Mouse (Mus musculus): ENCODE results near the gene Mertk. TPM values are rescaled to one million over a fixed set of nuclear protein-coding genes. Genes with fewer than 3 reads are reported as not detected.

The Mertk gene
- total RNA-seq, 2 experiments from 2014 or later, result 4.7 to 5.8 TPM

GRCm38 (mm10) chr2:128817786-128818681, 119.3 kb downstream of the Mertk start, which contains the start of gene Tmem87b:
Gene Tmem87b, plus strand, starts transcription at chr2:128818118.
- DNase-seq (ENCODE audit: low spot score in 2 of 2), result peak; percentile 97 to 98

DNA sequence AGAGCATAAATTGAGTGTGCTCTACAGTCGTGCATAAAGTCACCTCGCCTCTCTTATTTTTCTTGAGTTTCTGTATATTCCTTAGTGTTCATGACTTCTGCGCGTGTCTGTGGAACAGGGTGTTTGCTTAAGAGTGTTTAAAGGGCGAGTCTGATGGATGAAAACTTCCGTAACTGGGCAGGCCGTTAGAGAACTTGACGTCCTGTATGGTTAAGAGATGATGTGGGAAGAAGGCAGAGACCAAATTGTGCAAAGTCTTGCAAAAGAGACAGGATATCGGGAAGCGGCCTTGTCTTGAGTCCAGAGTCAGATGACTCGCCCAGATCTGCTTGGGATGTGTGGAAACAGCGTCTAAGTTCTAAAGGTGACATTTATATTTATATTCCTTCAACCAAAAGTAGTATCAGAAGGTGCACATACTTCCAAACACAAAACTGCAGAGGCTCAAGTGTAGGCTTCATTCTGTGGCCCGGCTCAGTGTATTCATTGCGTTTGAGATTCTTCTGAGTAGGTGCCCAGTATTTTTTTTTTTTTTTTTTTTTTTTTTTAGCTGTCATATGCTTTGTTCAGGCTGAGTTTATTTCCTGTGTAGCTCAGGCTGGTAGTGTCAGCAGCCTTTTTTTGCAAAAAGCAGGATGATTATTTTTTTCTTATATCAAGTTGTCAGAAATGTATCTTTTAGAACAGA, 120.3 kb downstream of the Mertk start:
- no peak for DNase-seq (ENCODE audit: low spot score in 2 of 2)

GRCm38 (mm10) chr2:128820631-128821030, 121.9 kb downstream of the Mertk start:
- DNase-seq (ENCODE audit: low spot score in 2 of 2), result no peak

DNA sequence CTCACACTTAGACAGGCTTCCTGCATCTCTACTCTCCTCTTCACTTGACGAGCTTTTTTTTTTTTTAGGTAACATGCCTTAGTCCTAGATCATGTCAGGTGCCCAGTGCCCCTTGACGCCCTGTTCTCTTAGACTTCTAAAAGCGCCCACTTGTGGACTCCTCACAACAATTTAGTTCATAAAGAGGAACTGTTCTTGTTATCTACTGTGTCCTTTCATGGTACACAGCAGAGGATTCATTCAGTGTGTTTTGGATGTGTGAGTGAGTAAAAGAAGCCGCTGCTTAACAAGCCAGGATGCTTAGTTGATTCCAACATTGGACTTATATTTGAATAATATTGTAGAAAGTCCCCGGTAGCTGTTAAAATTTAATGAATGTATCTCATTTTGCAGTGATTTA, 125.1 kb downstream of the Mertk start:
- DNase-seq (ENCODE audit: low spot score in 2 of 2), result no peak

DNA sequence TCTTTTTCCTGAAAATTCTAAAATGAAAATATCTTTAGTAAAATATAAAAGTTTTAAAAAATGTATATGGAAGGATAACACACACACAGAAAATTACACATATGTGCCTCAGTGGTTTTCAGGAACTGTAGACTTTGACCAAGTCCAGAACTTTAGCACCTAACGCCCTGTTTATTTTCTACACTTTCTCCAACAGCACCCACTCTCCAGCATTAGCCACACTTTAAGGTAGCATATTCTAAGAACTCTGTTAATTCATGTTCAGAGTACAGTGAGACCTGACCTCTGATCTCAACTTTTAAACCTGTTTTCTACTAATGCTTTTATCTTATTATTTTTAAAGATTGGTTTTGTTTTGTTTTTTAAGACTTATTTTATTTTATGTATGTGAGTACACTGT, 129.0 kb downstream of the Mertk start:
- DNase-seq (ENCODE audit: low spot score in 2 of 2), result no peak

DNA sequence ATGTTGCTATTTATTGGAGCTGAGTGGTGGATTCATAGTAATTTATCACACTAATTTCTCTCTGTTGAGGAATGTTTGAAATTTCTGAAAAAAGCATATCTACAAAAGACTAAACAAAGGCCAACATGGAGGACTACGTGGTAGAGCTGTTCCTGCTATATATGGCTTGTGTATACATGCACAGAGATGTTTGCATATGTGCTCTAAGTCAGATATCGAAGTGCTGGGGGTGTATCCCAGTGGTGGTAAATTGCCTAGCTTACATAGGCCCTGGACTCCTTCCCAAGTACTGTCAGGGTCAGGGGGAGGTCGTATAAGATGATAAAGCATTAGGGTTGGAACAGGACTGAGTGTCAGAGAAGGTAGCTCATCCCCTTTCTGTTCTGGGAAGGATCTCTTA, 133.9 kb downstream of the Mertk start:
- no peak for DNase-seq (ENCODE audit: low spot score in 2 of 2)

GRCm38 (mm10) chr2:128833035-128833434, 134.3 kb downstream of the Mertk start:
- no peak for DNase-seq (ENCODE audit: low spot score in 2 of 2)

GRCm38 (mm10) chr2:128833435-128833834, 134.7 kb downstream of the Mertk start:
- no peak for DNase-seq (ENCODE audit: low spot score in 2 of 2)

- no peak for DNase-seq (ENCODE audit: low spot score in 2 of 2)
Measured at GRCm38 (mm10) chr2:128837531-128837930, 138.8 kb downstream of the Mertk start.

GRCm38 (mm10) chr2:128838611-128839010, 139.9 kb downstream of the Mertk start:
- DNase-seq (ENCODE audit: low spot score in 2 of 2), result no peak

DNA sequence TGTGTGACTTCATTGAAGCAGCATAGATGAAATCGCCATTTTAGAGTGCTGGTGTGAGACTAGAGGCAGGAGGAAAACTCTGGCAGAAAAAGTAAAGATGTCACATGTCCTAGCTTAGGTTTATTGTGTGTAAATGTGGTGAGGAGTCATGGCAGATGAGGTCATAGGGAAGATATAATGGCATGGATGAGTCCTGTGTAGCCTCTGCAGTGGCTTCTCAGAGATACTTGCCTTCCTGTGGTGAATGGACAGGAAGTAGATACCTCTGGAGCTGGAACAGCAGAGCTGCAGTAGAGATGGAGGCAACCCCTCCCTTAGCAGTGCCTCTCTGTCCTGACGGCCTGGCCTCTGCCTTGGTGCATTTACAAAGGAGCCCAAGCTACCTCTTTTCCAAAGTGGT, 140.7 kb downstream of the Mertk start:
- no peak for DNase-seq (ENCODE audit: low spot score in 2 of 2)

GRCm38 (mm10) chr2:128842437-128842836, 143.7 kb downstream of the Mertk start:
- DNase-seq (ENCODE audit: low spot score in 2 of 2), result no peak

DNA sequence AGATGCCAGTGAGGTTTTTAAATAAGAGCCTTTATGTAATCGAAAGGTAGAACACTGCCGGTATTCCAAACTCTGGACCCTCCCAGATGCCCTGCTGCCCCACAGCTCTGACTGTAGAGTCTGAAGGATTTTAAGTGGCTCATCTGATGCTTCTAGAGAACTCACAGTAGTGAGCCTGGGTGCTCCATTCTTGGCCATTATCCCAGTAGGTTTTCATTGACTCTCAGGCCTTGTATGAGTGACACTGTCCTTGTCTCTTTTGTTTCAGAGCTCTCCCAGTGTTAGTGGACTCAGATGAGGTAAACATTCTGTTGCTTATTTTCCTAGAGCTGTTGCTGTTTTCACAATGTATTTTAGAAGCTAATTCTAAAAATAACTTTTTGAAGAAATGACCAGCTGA, 151.3 kb downstream of the Mertk start:
- DNase-seq (ENCODE audit: low spot score in 2 of 2), result no peak

Other genes with a start within 250 kb of the Mertk start
- gene Spdye4c, start 107.7 kb upstream of the Mertk start, total RNA-seq (2021), result not detected
- gene Anapc1, start 11.6 kb upstream of the Mertk start, total RNA-seq (2021), result 10 to 100 TPM; 66.8 to 74.1 TPM
- gene Tmem87b, start 119.2 kb downstream of the Mertk start, total RNA-seq (2021), result 10 to 100 TPM; 20.5 to 23.0 TPM
- gene Fbln7, start 164.0 kb downstream of the Mertk start, total RNA-seq (2021), result 1 to 10 TPM; 8.5 to 9.0 TPM
- gene Zc3h8, start 245.1 kb downstream of the Mertk start, total RNA-seq (2021), result 1 to 10 TPM; 6.1 TPM

Measured in gastrocnemius, postnatal 4 days (tissue).